Mouse (Mus musculus): Measurements from ENCODE around the gene Olfr573-ps1. TPM values are rescaled to one million over a fixed set of nuclear protein-coding genes. Genes with fewer than 3 reads are reported as not detected.

Olfr573-ps1 gene
- polyA plus RNA-seq, 1 experiment from 2014 or later, result not detected

DNA sequence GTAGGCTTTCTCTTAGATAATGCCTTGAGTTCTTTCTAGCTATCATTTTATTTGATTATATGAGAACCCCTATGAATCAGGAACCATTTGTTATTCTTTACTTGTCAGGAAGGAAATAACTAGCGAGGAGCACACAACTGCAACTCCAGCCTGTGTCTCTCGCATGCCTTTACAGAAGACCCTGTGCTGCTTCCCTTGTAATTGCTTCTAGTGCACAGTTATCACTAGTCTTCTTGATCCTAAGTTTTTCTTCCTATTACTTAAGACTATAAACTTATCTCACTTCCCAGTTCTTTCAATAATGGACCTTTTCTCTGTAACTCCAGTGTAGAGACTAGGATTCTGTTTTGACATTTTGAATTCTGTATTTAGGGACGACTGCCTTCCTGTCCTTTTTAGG is 15.8 kb upstream of the Olfr573-ps1 start:
- TF ChIP-seq CTCF (IDR thresholded peaks at IDR 0.05) (no peak), EP300 (IDR thresholded peaks at IDR 0.05) (no peak)
- Histone ChIP-seq H3K9me3 (ENCODE audit: low read length) (no peaks in the 10 kb centered on the region), H3K27me3 (replicated peaks; ENCODE audit: insufficient read depth, low read length) (no peaks in the 10 kb centered on the region), H3K4me1 (ENCODE audit: insufficient read depth, low read depth, low read length) (no peaks in the 10 kb centered on the region), H3K4me3 (ENCODE audit: low read depth, low read length) (no peak overlapping the region), H3K27ac (ENCODE audit: low read length) (no peak overlapping the region), H3K9ac (replicated peaks; ENCODE audit: low read depth) (no peak overlapping the region), H3K4me2 (replicated peaks; ENCODE audit: low read depth, low read length) (no peak overlapping the region), H3K36me3 (ENCODE audit: insufficient read depth, low read length) (no peaks in the 10 kb centered on the region)
- ATAC-seq (no peak), DNase-seq (ENCODE audit: low spot score) (no peak)
- 47% methylated on average over 3 of the region's 3 CpGs for WGBS

GRCm38 (mm10) chr7:102950732-102951131 is 8.4 kb upstream of the Olfr573-ps1 start:
- Histone ChIP-seq H3K9me3 (ENCODE audit: low read length) (no peaks in the 10 kb centered on the region), H3K27ac (ENCODE audit: low read length) (no peak overlapping the region), H3K4me3 (ENCODE audit: low read depth, low read length) (no peak overlapping the region), H3K9ac (replicated peaks; ENCODE audit: low read depth) (no peak overlapping the region), H3K36me3 (ENCODE audit: insufficient read depth, low read length) (no peaks in the 10 kb centered on the region), H3K27me3 (replicated peaks; ENCODE audit: insufficient read depth, low read length) (no peaks in the 10 kb centered on the region), H3K4me2 (replicated peaks; ENCODE audit: low read depth, low read length) (no peak overlapping the region), H3K4me1 (ENCODE audit: insufficient read depth, low read depth, low read length) (no peaks in the 10 kb centered on the region)
- WGBS, result 35% methylated on average over 1 of the region's 1 CpGs
- ATAC-seq, result no peak
- TF ChIP-seq CTCF (IDR thresholded peaks at IDR 0.05), result no peak
- no peak for TF ChIP-seq EP300 (IDR thresholded peaks at IDR 0.05)
- DNase-seq (ENCODE audit: low spot score), result no peak

- Histone ChIP-seq H3K4me3 (ENCODE audit: low read depth, low read length) (no peak within 1 kb of the TSS), H3K9ac (replicated peaks; ENCODE audit: low read depth) (no peak within 1 kb of the TSS), H3K4me1 (ENCODE audit: insufficient read depth, low read depth, low read length) (no peaks in the 10 kb centered on the region), H3K36me3 (ENCODE audit: insufficient read depth, low read length) (no peaks in the 10 kb centered on the region), H3K9me3 (ENCODE audit: low read length) (no peaks in the 10 kb centered on the region), H3K27ac (ENCODE audit: low read length) (no peak within 1 kb of the TSS), H3K4me2 (replicated peaks; ENCODE audit: low read depth, low read length) (no peak within 1 kb of the TSS), H3K27me3 (replicated peaks; ENCODE audit: insufficient read depth, low read length) (no peaks in the 10 kb centered on the region)
- DNase-seq (ENCODE audit: low spot score), result no peak
- TF ChIP-seq EP300 (IDR thresholded peaks at IDR 0.05) (no peak), CTCF (IDR thresholded peaks at IDR 0.05) (no peak)
- 90% methylated on average over 1 of the region's 1 CpGs for WGBS
- ATAC-seq, result no peak
Observed at GRCm38 (mm10) chr7:102948167-102948566, 5.8 kb upstream of the Olfr573-ps1 start, which contains the start of gene Olfr574. Gene Olfr574 (plus strand): TSS chr7:102948467.

GRCm38 (mm10) chr7:102943417-102943816 is 1.0 kb upstream of the Olfr573-ps1 start:
- Histone ChIP-seq H3K27ac (ENCODE audit: low read length) (no peak overlapping the region), H3K9ac (replicated peaks; ENCODE audit: low read depth) (no peak overlapping the region), H3K9me3 (ENCODE audit: low read length) (no peaks in the 10 kb centered on the region), H3K4me2 (replicated peaks; ENCODE audit: low read depth, low read length) (no peak overlapping the region), H3K36me3 (ENCODE audit: insufficient read depth, low read length) (no peaks in the 10 kb centered on the region), H3K27me3 (replicated peaks; ENCODE audit: insufficient read depth, low read length) (no peaks in the 10 kb centered on the region), H3K4me3 (ENCODE audit: low read depth, low read length) (no peak overlapping the region), H3K4me1 (ENCODE audit: insufficient read depth, low read depth, low read length) (no peaks in the 10 kb centered on the region)
- DNase-seq (ENCODE audit: low spot score), result no peak
- WGBS, result 83% methylated on average over 1 of the region's 1 CpGs
- no peak for ATAC-seq
- TF ChIP-seq CTCF (IDR thresholded peaks at IDR 0.05), result no peak
- TF ChIP-seq EP300 (IDR thresholded peaks at IDR 0.05), result no peak

DNA sequence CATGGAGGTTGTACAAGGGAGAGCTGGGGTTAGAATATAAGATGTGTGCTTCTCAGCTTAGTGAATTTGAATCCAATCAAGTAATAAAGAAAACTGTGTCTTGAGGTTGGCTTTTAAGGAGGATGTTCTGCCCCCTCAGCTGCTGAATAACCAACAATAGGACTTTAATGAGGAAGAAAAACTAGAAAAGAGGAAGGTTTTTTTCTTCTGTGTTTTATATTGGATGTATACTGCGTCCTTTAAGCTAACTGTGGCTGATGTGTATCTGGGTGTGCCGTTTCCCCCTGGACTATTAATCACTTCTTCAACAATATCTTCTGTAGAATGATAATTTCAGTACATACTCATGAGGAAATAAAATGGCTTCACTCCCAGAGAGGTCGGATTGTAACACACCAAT is 15.3 kb downstream of the Olfr573-ps1 start:
- H3K4me3 ChIP-seq (ENCODE audit: low read depth, low read length), result no peak overlapping the region
- TF ChIP-seq EP300 (IDR thresholded peaks at IDR 0.05) (no peak), CTCF (IDR thresholded peaks at IDR 0.05) (no peak)
- no peaks in the 10 kb centered on the region for H3K27me3 ChIP-seq (replicated peaks; ENCODE audit: insufficient read depth, low read length)
- no peaks in the 10 kb centered on the region for H3K4me1 ChIP-seq (ENCODE audit: insufficient read depth, low read depth, low read length)
- no peak overlapping the region for H3K9ac ChIP-seq (replicated peaks; ENCODE audit: low read depth)
- no peak overlapping the region for H3K27ac ChIP-seq (ENCODE audit: low read length)
- DNase-seq (ENCODE audit: low spot score) (no peak), ATAC-seq (no peak)
- no peaks in the 10 kb centered on the region for H3K36me3 ChIP-seq (ENCODE audit: insufficient read depth, low read length)
- WGBS, result 51% methylated on average over 3 of the region's 3 CpGs
- no peak overlapping the region for H3K4me2 ChIP-seq (replicated peaks; ENCODE audit: low read depth, low read length)
- H3K9me3 ChIP-seq (ENCODE audit: low read length), result no peaks in the 10 kb centered on the region

GRCm38 (mm10) chr7:102924109-102924508 is 18.3 kb downstream of the Olfr573-ps1 start, which contains the start of gene Olfr572:
Gene Olfr572 (plus strand): TSS chr7:102924409.
- Histone ChIP-seq H3K4me1 (ENCODE audit: insufficient read depth, low read depth, low read length) (no peaks in the 10 kb centered on the region), H3K36me3 (ENCODE audit: insufficient read depth, low read length) (no peaks in the 10 kb centered on the region), H3K27ac (ENCODE audit: low read length) (no peak within 1 kb of the TSS), H3K4me3 (ENCODE audit: low read depth, low read length) (no peak within 1 kb of the TSS), H3K27me3 (replicated peaks; ENCODE audit: insufficient read depth, low read length) (no peaks in the 10 kb centered on the region), H3K9ac (replicated peaks; ENCODE audit: low read depth) (no peak within 1 kb of the TSS), H3K4me2 (replicated peaks; ENCODE audit: low read depth, low read length) (no peak within 1 kb of the TSS), H3K9me3 (ENCODE audit: low read length) (no peaks in the 10 kb centered on the region)
- DNase-seq (ENCODE audit: low spot score) (no peak), ATAC-seq (no peak)
- TF ChIP-seq EP300 (IDR thresholded peaks at IDR 0.05), result no peak
- TF ChIP-seq CTCF (IDR thresholded peaks at IDR 0.05), result no peak
- WGBS, result 59% methylated on average over 1 of the region's 1 CpGs

DNA sequence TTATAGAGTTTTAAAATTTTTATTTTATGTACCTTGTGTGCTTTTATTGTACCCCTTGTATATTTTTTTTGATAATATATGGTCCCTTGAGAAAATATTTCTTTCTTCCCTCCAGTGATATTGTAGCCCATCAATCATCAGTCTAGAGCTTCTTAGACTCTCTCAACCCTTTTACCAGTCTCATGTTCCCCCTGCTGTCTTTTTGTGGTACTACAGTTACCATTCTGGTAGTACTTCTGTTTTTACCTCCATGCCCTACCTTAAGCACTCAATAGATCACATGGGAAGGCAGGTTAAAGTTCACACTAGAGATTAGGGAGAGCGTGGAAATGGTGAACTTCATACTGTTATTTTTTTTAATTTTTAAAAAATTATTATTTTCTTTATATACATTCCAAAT is 22.7 kb downstream of the Olfr573-ps1 start:
- Histone ChIP-seq H3K27ac (ENCODE audit: low read length) (no peak overlapping the region), H3K9me3 (ENCODE audit: low read length) (no peaks in the 10 kb centered on the region), H3K36me3 (ENCODE audit: insufficient read depth, low read length) (no peaks in the 10 kb centered on the region), H3K4me3 (ENCODE audit: low read depth, low read length) (no peak overlapping the region), H3K4me2 (replicated peaks; ENCODE audit: low read depth, low read length) (no peak overlapping the region), H3K9ac (replicated peaks; ENCODE audit: low read depth) (no peak overlapping the region), H3K4me1 (ENCODE audit: insufficient read depth, low read depth, low read length) (no peaks in the 10 kb centered on the region), H3K27me3 (replicated peaks; ENCODE audit: insufficient read depth, low read length) (no peaks in the 10 kb centered on the region)
- WGBS, result 6% methylated on average over 1 of the region's 1 CpGs
- ATAC-seq (no peak), DNase-seq (ENCODE audit: low spot score) (peak; percentile 60)
- TF ChIP-seq CTCF (IDR thresholded peaks at IDR 0.05) (peak; percentile 74), EP300 (IDR thresholded peaks at IDR 0.05) (no peak)

All from lung, postnatal 0 days (tissue).